Comparison of ENCODE assay signal across 8 mouse cellular contexts in the genomic region with DNA sequence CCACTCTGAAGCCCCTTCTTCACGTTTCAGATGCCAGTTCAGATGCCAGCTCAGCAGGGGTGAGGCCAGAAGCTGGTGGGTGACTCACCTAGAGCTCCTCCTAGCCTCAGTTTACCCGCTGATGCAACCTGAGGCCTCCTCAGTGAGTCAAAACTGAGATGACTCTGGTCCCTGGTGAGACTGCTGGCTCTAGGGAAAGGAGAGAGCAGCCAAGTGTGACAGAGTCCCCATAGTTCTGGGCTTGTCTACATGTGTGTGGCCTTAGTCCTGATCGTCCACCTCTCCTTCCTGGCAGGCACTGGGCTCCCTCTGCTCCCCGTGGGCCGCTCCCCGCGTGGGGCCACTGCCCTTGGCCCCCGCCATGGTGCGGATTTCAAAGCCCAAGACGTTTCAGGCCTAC. TPM values are rescaled to one million over a fixed set of nuclear protein-coding genes. Genes with fewer than 3 reads are reported as not detected.
A peak's percentile ranks its signal among the peaks of the same experiment; 100 is the strongest.
DNase-seq lines count a peak whose midpoint lies in the region; ATAC-seq lines count a peak whose summit lies in the region.

No protein-coding gene starts in this region.

- peaks cover 37% of the 10 kb centered on the region for H3K4me1 ChIP-seq in lung, embryonic 16.5 days (replicated peaks; ENCODE audit: control insufficient read depth, insufficient read depth, low read length)
- peaks cover 59% of the 10 kb centered on the region for H3K4me1 ChIP-seq in hindbrain, embryonic 10.5 days (replicated peaks)
- H3K4me1 ChIP-seq in limb, embryonic 15.5 days: peaks cover 46% of the 10 kb centered on the region

- H3K9me3 ChIP-seq in lung, embryonic 16.5 days (ENCODE audit: control insufficient read depth, low read length): no peaks in the 10 kb centered on the region
- H3K9me3 ChIP-seq in hindbrain, embryonic 10.5 days: no peaks in the 10 kb centered on the region
- H3K9me3 ChIP-seq in limb, embryonic 15.5 days: no peaks in the 10 kb centered on the region

- no peak for ATAC-seq in lung, embryonic 16.5 days (ENCODE audit: low read depth)
- no peak for ATAC-seq in limb, embryonic 15.5 days (ENCODE audit: insufficient number of reproducible peaks, low FRiP score, low TSS enrichment, low read depth)
- no peak for ATAC-seq in inflammation-experienced regulatory T-cells, adult 6 months

- H3K9ac ChIP-seq in lung, embryonic 16.5 days (ENCODE audit: low read length): peak overlapping the region; percentile 92
- H3K9ac ChIP-seq in limb, embryonic 15.5 days: peak overlapping the region; percentile 70

- no peaks in the 10 kb centered on the region for H3K27me3 ChIP-seq in lung, embryonic 16.5 days (ENCODE audit: control insufficient read depth, insufficient read depth, low read depth, low read length)
- no peaks in the 10 kb centered on the region for H3K27me3 ChIP-seq in hindbrain, embryonic 10.5 days (ENCODE audit: insufficient read depth, poor library complexity, severe bottlenecking)
- H3K27me3 ChIP-seq in limb, embryonic 15.5 days: no peaks in the 10 kb centered on the region

- H3K36me3 ChIP-seq in lung, embryonic 16.5 days (ENCODE audit: control insufficient read depth, insufficient read depth, low read length): peaks cover 6% of the 10 kb centered on the region; the same call in 1 of the 2 replicates
- H3K36me3 ChIP-seq in hindbrain, embryonic 10.5 days: peaks cover 11% of the 10 kb centered on the region
- H3K36me3 ChIP-seq in limb, embryonic 15.5 days: peaks cover 8% of the 10 kb centered on the region

- H3K4me3 ChIP-seq in lung, embryonic 16.5 days (ENCODE audit: low read length): peak overlapping the region; percentile 75
- H3K4me3 ChIP-seq in hindbrain, embryonic 10.5 days: peak overlapping the region; percentile 89
- H3K4me3 ChIP-seq in limb, embryonic 15.5 days: peak overlapping the region; percentile 69

- H3K27ac ChIP-seq in lung, embryonic 16.5 days (ENCODE audit: low read length): peak overlapping the region; percentile 82
- peak overlapping the region; percentile 98 for H3K27ac ChIP-seq in hindbrain, embryonic 10.5 days
- peak overlapping the region; percentile 86; the same call in 1 of the 2 replicates for H3K27ac ChIP-seq in limb, embryonic 15.5 days

- WGBS in lung, embryonic 16.5 days: 43% methylated on average over 10 of the region's 10 CpGs
- WGBS in hindbrain, embryonic 10.5 days: 47% methylated on average over 10 of the region's 10 CpGs
- WGBS in limb, embryonic 15.5 days: 43% methylated on average over 10 of the region's 10 CpGs

- H3K4me2 ChIP-seq in lung, embryonic 16.5 days (ENCODE audit: low read depth, low read length): peak overlapping the region; percentile 93
- peak overlapping the region; percentile 78 for H3K4me2 ChIP-seq in limb, embryonic 15.5 days

- no peak for DNase-seq in lung, postnatal 36 days
- peak; percentile 42 to 48 for DNase-seq in cerebellum, postnatal 36 days
- peak; percentile 9 for DNase-seq in hindbrain, embryonic 10.5 days (ENCODE audit: low spot score)
- peak; percentile 38 for DNase-seq in thymus, postnatal 14 days
- no peak for DNase-seq in left cerebral cortex, adult 18-20 months (ENCODE audit: low spot score in 2 of 2)

RNA-seq across cellular contexts. Expression of gene Ypel3, which starts 0.7 kb away (rescaled TPM):
- polyA plus RNA-seq in lung, embryonic 16.5 days (2015; fragmentation: Nextera tagmentation; extraction: Ambion mirVana): 111 and 123 TPM in 2 replicates
- polyA plus RNA-seq in hindbrain, embryonic 10.5 days (2016; fragmentation: Nextera tagmentation; extraction: Ambion mirVana): 51.3 and 89.7 TPM in 2 replicates
- polyA plus RNA-seq in limb, embryonic 15.5 days (2015; fragmentation: Nextera tagmentation; extraction: Ambion mirVana): 117 and 122 TPM in 2 replicates
- 100 to 1,000 TPM in 1 of 3 experiments, 10 to 100 TPM in 2; 51.9 to 107 (median 70.2) TPM for polyA plus RNA-seq in inflammation-experienced regulatory T-cells, adult 6 months (2017; shearing (Covaris generic))
- 100 to 1,000 TPM; 282 to 325 TPM for total RNA-seq in left cerebral cortex, adult 18-20 months (2021)

RNA-seq across cellular contexts. Expression of gene Tbx6, which starts 3.8 kb away (rescaled TPM):
- polyA plus RNA-seq in lung, embryonic 16.5 days (2015; fragmentation: Nextera tagmentation; extraction: Ambion mirVana): 0.25 and 0.68 TPM in 2 replicates
- 0.22 and 0.47 TPM in 2 replicates for polyA plus RNA-seq in hindbrain, embryonic 10.5 days (2016; fragmentation: Nextera tagmentation; extraction: Ambion mirVana)
- 0.37 and 0.46 TPM in 2 replicates for polyA plus RNA-seq in limb, embryonic 15.5 days (2015; fragmentation: Nextera tagmentation; extraction: Ambion mirVana)
- polyA plus RNA-seq in inflammation-experienced regulatory T-cells, adult 6 months (2017; shearing (Covaris generic)): 1 to 10 TPM; 2.1 to 3.9 (median 3.7) TPM
- total RNA-seq in left cerebral cortex, adult 18-20 months (2021): under 1 TPM; 0.56 to 0.63 TPM

RNA-seq across cellular contexts. Expression of gene Gdpd3, which starts 11.3 kb away (rescaled TPM):
- polyA plus RNA-seq in lung, embryonic 16.5 days (2015; fragmentation: Nextera tagmentation; extraction: Ambion mirVana): 2.9 and 4.2 TPM in 2 replicates
- polyA plus RNA-seq in hindbrain, embryonic 10.5 days (2016; fragmentation: Nextera tagmentation; extraction: Ambion mirVana): 0.55 and 1.3 TPM in 2 replicates
- 16.8 and 17.7 TPM in 2 replicates for polyA plus RNA-seq in limb, embryonic 15.5 days (2015; fragmentation: Nextera tagmentation; extraction: Ambion mirVana)
- polyA plus RNA-seq in inflammation-experienced regulatory T-cells, adult 6 months (2017; shearing (Covaris generic)): 100 to 1,000 TPM in 2 of 3 experiments, 10 to 100 TPM in 1; 97.0 to 604 (median 276) TPM
- total RNA-seq in left cerebral cortex, adult 18-20 months (2021): 1 to 10 TPM; 1.3 to 3.5 TPM

RNA-seq across cellular contexts. Expression of gene Ppp4c, which starts 14.8 kb away (rescaled TPM):
- 232 and 243 TPM in 2 replicates for polyA plus RNA-seq in lung, embryonic 16.5 days (2015; fragmentation: Nextera tagmentation; extraction: Ambion mirVana)
- 391 and 411 TPM in 2 replicates for polyA plus RNA-seq in hindbrain, embryonic 10.5 days (2016; fragmentation: Nextera tagmentation; extraction: Ambion mirVana)
- polyA plus RNA-seq in limb, embryonic 15.5 days (2015; fragmentation: Nextera tagmentation; extraction: Ambion mirVana): 212 and 227 TPM in 2 replicates
- 100 to 1,000 TPM; 118 to 168 (median 129) TPM for polyA plus RNA-seq in inflammation-experienced regulatory T-cells, adult 6 months (2017; shearing (Covaris generic))
- total RNA-seq in left cerebral cortex, adult 18-20 months (2021): 10 to 100 TPM; 48.3 to 48.5 TPM

RNA-seq across cellular contexts. Expression of gene Mapk3, which starts 18.1 kb away (rescaled TPM):
- polyA plus RNA-seq in lung, embryonic 16.5 days (2015; fragmentation: Nextera tagmentation; extraction: Ambion mirVana): 138 and 139 TPM in 2 replicates
- 62.5 and 63.8 TPM in 2 replicates for polyA plus RNA-seq in hindbrain, embryonic 10.5 days (2016; fragmentation: Nextera tagmentation; extraction: Ambion mirVana)
- 65.2 and 68.3 TPM in 2 replicates for polyA plus RNA-seq in limb, embryonic 15.5 days (2015; fragmentation: Nextera tagmentation; extraction: Ambion mirVana)
- polyA plus RNA-seq in inflammation-experienced regulatory T-cells, adult 6 months (2017; shearing (Covaris generic)): 10 to 100 TPM; 15.9 to 20.8 (median 17.2) TPM
- 100 to 1,000 TPM; 157 to 208 TPM for total RNA-seq in left cerebral cortex, adult 18-20 months (2021)

Comparison
In these comparisons a context has a peak if more than half of its experiments do, and no peak if none do; other contexts are left out.
1. DNase-seq: peak in cerebellum, postnatal 36 days (2 of 2), hindbrain, embryonic 10.5 days (single experiment) and thymus, postnatal 14 days (single experiment); none in lung, postnatal 36 days (single experiment) and left cerebral cortex, adult 18-20 months (0 of 2).
2. Peak in every context shown above with its lines, with median percentiles within 50 percentile points of each other: H3K27ac ChIP-seq and H3K4me3 ChIP-seq.